Mouse (Mus musculus) megakaryocyte-erythroid progenitor cell, adult 5-6 weeks (primary cell): ENCODE data around the gene Trim71. TPM values are rescaled to one million over a fixed set of nuclear protein-coding genes. Genes with fewer than 3 reads are reported as not detected.
A peak's percentile ranks its signal among the peaks of the same experiment; 100 is the strongest.

ENCODE experiments used
- ATAC-seq: replicated peaks from 2 replicates; pipeline ENCODE4 v1.8.0; 2016; ENCODE audit warnings: mild to moderate bottlenecking, inconsistent platforms; ENCODE audit not compliant: severe bottlenecking, poor library complexity, low FRiP score, low TSS enrichment
- total RNA-seq, 2 experiments: library from RNA; stranded (forward) in 1 of 2; stranded (reverse) in 1 of 2; fragments of 200-1000, 215-1000 nt in 1 of 2; fragments of >200 nt in 1 of 2; fragmentation: Nextera tagmentation in 1 of 2; gene quantifications; 2 replicates each; pipeline ENCODE4 v1.2.3; 2014 to 2017

The Trim71 gene
- total RNA-seq, 2 experiments from 2014 or later = not detected

DNA sequence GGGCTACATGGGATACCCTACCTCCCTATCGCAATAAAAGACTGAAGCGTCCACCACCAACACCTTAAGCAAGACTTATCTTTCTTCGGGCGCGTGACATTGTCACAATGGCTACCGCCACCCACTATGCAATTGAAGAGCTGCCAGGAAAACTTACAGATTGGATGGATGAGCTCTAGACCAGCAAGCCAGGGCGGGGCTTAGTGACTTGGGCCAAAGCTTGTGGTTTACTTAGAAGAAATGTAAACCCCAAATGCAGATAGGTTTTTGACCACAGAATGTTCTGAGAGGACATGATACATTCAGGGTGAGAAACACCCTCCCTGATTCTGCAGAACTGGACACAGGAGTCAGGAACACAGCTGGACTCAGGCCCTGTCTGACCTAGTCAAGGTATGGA is 63.1 kb downstream of the Trim71 start:
- peak; percentile 65 for ATAC-seq

DNA sequence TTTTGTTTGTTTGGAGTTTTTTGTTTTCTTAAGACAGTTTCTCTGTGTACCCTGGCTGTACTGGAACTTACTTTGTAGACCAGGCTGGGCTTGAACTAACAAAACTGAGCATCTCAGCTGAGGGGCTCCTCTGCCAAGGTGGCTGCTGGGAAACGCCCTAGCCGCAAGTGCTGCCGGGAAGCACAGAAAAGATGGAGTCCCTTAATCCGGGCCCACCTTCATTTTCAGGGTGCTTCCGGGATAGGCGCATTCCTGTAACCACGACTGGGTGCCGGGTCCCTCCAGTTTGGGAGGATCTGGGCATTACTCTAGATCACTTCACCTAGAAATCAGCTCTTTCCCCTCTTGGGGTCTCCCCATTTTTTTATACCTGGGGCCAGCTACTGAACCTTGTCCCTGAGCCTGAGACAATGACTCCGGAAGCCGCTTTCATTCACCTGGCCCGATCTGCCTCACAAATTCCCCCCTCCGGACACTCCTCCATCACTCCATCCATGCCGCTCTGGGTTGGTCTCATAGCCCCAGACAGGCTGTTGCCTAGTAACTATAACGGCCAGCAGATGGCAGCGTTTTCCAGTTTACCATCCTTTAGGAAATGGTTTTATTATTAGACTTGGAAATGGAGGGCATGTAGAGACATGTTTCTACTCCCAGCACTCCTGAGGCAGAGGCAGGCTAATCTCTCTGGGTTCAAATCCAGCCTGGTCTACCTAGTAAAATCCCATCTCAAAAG is 64.2 kb downstream of the Trim71 start:
- peak; percentile 52 for ATAC-seq

DNA sequence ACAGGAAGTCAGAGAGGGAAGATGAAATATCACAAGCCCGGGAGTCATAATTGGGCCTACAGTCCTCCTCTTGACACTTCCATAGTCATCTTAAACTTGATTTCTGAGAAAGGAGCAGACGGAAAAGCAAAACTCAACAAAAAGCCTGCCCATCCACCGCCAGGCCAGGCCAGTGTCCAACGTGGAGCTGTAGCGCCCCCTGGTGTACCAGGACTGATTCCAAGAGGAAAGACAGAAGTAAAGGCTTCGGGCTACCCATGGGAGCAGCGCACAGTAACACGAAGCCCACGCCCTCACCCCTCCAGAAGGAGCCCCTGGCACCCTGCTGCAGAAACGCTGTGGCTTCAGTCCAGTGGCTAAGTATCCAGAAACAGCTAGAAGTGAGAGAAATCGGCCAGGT is 66.0 kb downstream of the Trim71 start:
- ATAC-seq = peak; percentile 69

DNA sequence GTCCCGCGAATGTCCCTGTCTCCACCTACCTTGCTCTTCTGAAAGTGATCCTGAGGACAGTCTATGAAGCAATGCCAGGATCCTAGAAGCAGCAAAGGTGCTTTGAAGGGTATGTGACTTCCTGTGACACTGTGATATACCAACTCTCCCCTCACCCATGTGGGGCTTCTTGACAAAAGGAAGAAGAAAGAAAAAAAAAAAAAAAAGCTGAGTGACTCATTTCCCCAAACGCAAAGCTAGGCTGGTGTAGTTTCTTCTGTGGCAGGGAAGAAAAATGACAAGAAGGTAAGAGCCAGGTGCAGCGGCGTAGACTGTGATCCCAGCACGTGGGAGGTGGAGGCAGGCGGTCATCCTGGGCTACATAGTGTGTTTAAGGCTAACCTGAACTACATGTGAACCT is 67.7 kb downstream of the Trim71 start:
- ATAC-seq = no peak

DNA sequence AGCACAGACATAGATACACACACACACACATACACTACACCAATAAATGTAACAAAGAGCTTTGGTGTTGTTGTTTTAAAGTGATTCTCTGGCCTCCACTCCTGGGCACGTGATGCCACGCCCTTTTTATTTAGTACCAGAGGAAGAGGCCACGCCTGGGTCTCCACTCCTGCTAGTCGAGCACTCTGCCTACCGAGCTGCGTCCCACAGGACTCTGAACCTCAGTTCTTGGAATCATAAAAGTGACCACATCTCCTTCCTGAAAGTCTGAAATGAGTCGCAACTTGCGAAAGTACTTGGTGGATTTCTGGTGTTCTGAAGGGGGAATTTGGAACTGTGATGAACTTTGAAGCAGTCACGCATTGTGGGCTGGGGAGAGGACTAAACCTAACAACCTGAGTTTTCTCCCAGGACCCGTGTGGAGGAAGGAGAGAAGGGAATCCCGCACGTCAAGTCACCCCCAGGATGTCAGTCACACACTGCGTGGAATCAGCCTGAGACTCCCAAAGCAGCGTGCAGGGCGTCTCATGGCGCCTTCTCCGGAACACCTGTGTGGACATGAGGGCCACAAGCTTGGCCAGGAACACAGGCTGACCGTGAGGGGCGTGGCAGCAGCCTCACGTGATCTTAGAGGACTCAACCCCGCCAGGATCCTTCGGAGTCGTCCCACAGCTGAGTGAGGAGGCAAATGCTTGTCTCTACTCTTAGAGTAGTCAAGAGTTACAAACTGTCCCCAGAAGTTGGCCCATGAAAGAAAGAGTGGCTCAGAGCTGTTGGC is 76.5 kb downstream of the Trim71 start:
- no peak for ATAC-seq

DNA sequence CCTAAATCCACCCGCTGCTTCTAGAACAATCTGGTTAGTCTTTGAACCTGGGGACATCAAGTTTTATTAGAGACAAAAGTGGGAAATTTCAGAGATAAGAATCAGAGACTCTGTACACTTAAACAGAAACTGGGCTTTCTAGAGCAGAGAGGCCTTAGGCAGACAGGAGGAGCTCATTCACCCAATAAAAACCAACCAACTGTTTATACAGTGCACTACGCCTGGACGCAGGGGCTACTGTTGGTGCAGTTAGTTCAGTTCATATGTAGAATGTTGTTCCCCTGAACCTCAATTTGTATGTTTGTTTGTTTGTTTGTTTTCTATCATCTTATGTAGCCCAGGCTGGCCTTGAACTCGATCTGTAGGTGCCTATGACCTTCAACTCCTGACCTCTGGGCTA is 77.4 kb downstream of the Trim71 start:
- ATAC-seq = no peak

DNA sequence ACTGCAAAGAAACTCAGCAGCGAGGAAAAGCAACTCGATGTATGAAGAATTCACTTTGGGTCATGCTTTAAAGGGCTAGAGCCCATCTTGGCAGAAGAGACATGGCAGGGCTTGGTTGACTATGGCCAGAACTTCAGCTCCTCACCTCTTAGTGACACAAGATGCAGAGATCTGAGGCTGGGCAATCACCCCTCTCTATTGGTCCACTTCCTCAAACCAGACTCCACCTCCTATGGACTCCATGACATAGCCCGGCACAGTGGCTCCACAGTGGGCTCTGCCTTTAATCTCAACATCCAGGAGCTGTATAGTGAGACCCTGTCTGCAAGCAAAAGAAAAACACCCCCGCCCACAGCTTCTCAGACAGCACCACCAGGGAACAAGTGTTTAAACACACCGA is 79.4 kb downstream of the Trim71 start:
- ATAC-seq = no peak

- ATAC-seq = no peak
Observed at GRCm38 (mm10) chr9:114480940-114481339, 83.2 kb downstream of the Trim71 start.

DNA sequence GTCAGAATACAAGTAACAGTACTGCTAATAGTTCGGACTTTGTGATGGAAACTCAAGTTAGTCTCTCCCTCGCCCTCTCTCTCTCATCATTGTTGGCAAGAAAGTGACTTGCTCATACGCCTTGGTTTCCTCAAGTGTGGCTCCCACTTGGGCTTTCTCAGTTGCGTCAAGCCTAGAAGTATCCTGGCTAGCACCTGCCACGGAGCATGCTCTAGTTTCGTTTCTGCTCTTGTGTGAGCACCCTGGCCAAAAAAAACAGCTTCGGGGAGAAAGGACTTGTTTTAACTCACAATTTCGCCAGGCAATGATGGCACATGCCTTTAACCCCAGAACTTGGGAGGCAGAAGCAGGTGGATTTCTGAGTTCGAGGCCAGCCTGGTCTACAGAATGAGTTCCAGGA is 87.2 kb downstream of the Trim71 start:
- ATAC-seq = no peak

DNA sequence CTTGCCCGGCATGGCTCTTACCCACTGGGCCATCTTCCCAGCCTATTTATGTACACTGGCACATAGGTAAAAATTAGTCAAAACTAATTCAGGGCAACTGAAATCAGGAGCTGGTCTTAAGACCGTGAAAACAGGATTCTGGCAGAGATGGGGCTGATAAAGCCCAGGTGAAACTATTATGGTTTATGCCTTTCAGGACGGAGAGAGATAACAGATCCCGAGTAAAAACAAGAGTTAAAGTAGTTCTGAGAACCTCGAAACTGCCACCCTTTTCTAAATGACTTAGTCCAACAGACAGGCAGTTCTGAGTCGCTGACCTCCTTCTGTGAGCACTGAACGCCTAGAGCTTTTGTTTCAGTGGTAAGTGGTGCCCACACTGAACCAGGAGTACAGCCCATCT is 92.3 kb downstream of the Trim71 start:
- ATAC-seq = no peak

GRCm38 (mm10) chr9:114468701-114469100 is 95.5 kb downstream of the Trim71 start:
- ATAC-seq = no peak

DNA sequence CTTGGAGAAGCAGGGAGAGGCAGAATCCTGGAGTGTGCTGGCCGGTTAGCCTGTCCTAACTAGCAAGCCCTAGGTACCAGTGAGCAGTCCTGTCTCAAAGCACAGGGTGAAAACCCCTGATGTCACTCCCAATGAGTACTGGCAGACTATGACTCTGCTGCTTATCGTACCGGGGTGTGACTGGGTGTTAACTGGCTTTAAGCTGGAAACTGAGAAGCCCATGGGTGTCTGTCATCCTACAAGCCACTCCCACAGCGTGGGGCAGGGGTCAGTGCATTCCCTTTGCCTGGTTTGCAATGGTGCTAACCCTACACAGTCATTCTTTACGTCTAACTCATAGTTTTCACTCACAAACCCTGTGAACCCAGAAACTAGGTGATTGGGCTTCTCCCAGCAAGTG is 96.0 kb downstream of the Trim71 start:
- no peak for ATAC-seq

- peak; percentile 33; the same call in 1 of the 2 replicates for ATAC-seq
Observed at GRCm38 (mm10) chr9:114466871-114467270, 97.3 kb downstream of the Trim71 start.

GRCm38 (mm10) chr9:114465442-114465841 is 98.7 kb downstream of the Trim71 start:
- no peak for ATAC-seq

DNA sequence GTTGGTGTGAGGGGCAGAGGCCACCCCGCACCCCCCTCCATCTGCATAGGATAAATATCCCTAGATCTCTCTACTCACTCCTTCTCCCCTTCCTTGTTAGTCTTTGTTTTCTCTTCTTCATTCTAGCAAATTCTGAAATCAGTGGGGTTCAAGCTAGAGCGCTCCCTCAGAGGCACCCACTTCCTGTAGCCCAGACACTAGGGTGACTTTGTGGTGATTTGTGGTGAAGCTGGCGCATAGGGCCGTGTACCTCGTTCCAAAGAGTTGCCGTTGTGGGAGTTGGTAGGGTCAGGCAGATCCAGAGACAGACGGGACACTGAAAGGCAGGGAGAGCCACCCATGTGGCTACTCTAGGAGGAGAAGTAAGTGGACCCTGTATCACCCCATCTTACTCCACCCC is 101.6 kb downstream of the Trim71 start:
- no peak for ATAC-seq

GRCm38 (mm10) chr9:114458436-114458835 is 105.7 kb downstream of the Trim71 start:
- no peak for ATAC-seq

Other genes starting within 250 kb of the Trim71 start
- not detected in 2 replicates for gene Bcl2a1c, start 234.2 kb downstream of the Trim71 start, total RNA-seq (2014; fragmentation: Nextera tagmentation)
- gene Bcl2a1c, start 234.2 kb downstream of the Trim71 start, total RNA-seq (2017) = not detected in 2 replicates
- 19.9 and 45.0 TPM in 2 replicates for gene Crtap, start 173.7 kb downstream of the Trim71 start, total RNA-seq (2014; fragmentation: Nextera tagmentation)
- 13.1 and 13.6 TPM in 2 replicates for gene Crtap, start 173.7 kb downstream of the Trim71 start, total RNA-seq (2017)
- gene Glb1, start 163.3 kb downstream of the Trim71 start, total RNA-seq (2014; fragmentation: Nextera tagmentation) = 15.9 and 20.4 TPM in 2 replicates
- 11.5 and 23.4 TPM in 2 replicates for gene Glb1, start 163.3 kb downstream of the Trim71 start, total RNA-seq (2017)
- 4.5 TPM in 2 replicates for gene Tmppe, start 163.3 kb downstream of the Trim71 start, total RNA-seq (2014; fragmentation: Nextera tagmentation)
- gene Tmppe, start 163.3 kb downstream of the Trim71 start, total RNA-seq (2017) = 0.75 and 3.7 TPM in 2 replicates
- gene Ccr4, start 59.5 kb downstream of the Trim71 start, total RNA-seq (2014; fragmentation: Nextera tagmentation) = not detected in 2 replicates
- not detected in 2 replicates for gene Ccr4, start 59.5 kb downstream of the Trim71 start, total RNA-seq (2017)
- gene C130032M10Rik, start 48.7 kb downstream of the Trim71 start, total RNA-seq (2014; fragmentation: Nextera tagmentation) = not detected in 2 replicates
- not detected in 2 replicates for gene C130032M10Rik, start 48.7 kb downstream of the Trim71 start, total RNA-seq (2017)
- gene Cnot10, start 75.8 kb upstream of the Trim71 start, total RNA-seq (2014; fragmentation: Nextera tagmentation) = 44.6 and 44.7 TPM in 2 replicates
- 65.3 and 68.0 TPM in 2 replicates for gene Cnot10, start 75.8 kb upstream of the Trim71 start, total RNA-seq (2017)
- 28.2 and 29.8 TPM in 2 replicates for gene Dync1li1, start 124.4 kb upstream of the Trim71 start, total RNA-seq (2014; fragmentation: Nextera tagmentation)
- gene Dync1li1, start 124.4 kb upstream of the Trim71 start, total RNA-seq (2017) = 40.9 and 52.6 TPM in 2 replicates
- gene Cmtm6, start 166.7 kb upstream of the Trim71 start, total RNA-seq (2014; fragmentation: Nextera tagmentation) = 21.3 and 22.7 TPM in 2 replicates
- 38.9 and 41.3 TPM in 2 replicates for gene Cmtm6, start 166.7 kb upstream of the Trim71 start, total RNA-seq (2017)
- 189 and 199 TPM in 2 replicates for gene Cmtm7, start 217.5 kb upstream of the Trim71 start, total RNA-seq (2014; fragmentation: Nextera tagmentation)
- gene Cmtm7, start 217.5 kb upstream of the Trim71 start, total RNA-seq (2017) = 144 and 195 TPM in 2 replicates